Mouse (Mus musculus) layer of hippocampus, adult 9-11 months (tissue): ENCODE measurements around the gene Sbno2.

ENCODE experiments used
- DNase-seq: peaks from one replicate; pipeline ENCODE4 v3.0.0; 2022

Sbno2 gene

GRCm38 (mm10) chr10:80014484-80015290 is 90.7 kb downstream of the Sbno2 start:
- DNase-seq, result no peak

- DNase-seq, result no peak
Observed at GRCm38 (mm10) chr10:80013609-80014008, 91.8 kb downstream of the Sbno2 start.

- DNase-seq, result no peak
Observed at GRCm38 (mm10) chr10:80011740-80012139, 93.6 kb downstream of the Sbno2 start.
